Mouse (Mus musculus) C2C12 (cell line): ENCODE results near the gene Rab31.

Experiments
- CEBPB ChIP-seq: IDR thresholded peaks from one replicate; pipeline ENCODE4 v1.6.1; 2011; ENCODE audit warnings: low read depth, mild to moderate bottlenecking, control low read depth, moderate library complexity
- CTCF ChIP-seq: IDR thresholded peaks from one replicate; pipeline ENCODE4 v1.5.1; 2011; ENCODE audit not compliant: control insufficient read depth, insufficient read depth, insufficient read length
- MAX ChIP-seq: IDR thresholded peaks from one replicate; pipeline ENCODE4 v1.6.1; 2011; ENCODE audit warnings: mild to moderate bottlenecking, control low read depth
- MYOG ChIP-seq: IDR thresholded peaks from one replicate; pipeline ENCODE4 v1.6.1; 2011; ENCODE audit not compliant: control insufficient read depth, insufficient read length; ENCODE audit errors: extremely low read depth

GRCm38 (mm10) chr17:65735088-65735487 is 37.5 kb downstream of the Rab31 start:
- TF ChIP-seq CEBPB (no peak), CTCF (no peak), MAX (no peak), MYOG (no peak)
